Comparison of ENCODE assay signal across 8 mouse cellular contexts in the genomic region with DNA sequence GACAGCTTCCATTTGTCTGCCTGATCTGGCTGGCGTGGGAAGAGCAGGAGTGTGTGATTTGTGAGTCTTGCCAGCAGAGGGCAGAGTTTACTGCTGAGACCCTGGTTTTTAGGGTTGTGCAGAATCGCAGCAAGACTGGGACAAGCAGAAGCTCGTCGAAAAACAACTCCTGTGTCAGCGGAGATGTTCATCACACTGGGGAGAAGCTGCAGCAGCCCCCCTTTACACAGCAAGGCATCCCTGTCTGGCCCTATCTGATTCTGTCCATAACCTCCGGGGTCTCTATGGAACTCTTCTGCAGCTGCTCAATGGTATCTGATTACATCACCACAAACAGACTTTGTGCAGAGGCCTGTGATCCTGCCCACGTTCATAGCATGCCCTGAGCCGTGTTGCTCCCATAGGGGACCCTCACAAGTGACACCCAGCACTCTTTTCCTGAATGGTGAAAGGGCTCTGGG.
DNase-seq lines count a peak whose midpoint lies in the region; ATAC-seq lines count a peak whose summit lies in the region.

No protein-coding gene starts in this region.

- peak; percentile 8 to 36 for DNase-seq in heart, adult 18-20 months
- DNase-seq in heart, embryonic 10.5 days (ENCODE audit: low spot score): no peak
- DNase-seq in adrenal gland, adult 8-10 months: peak; percentile 17
- peak; percentile 34 for DNase-seq in embryo, embryonic 11.5 days (ENCODE audit: low read depth, low spot score)
- DNase-seq in hindbrain, embryonic 10.5 days (ENCODE audit: low spot score): peak; percentile 56
- peak; percentile 76 to 77 for DNase-seq in left cerebral cortex, adult 18-20 months (ENCODE audit: low spot score in 2 of 2)
- DNase-seq in thymus, postnatal 4 days: peak; percentile 31

- no peak overlapping the region for H3K4me2 ChIP-seq in midbrain, embryonic 15.5 days

- 29% methylated on average over 8 of the region's 8 CpGs for WGBS in heart, embryonic 10.5 days
- 27% methylated on average over 8 of the region's 8 CpGs for WGBS in hindbrain, embryonic 10.5 days
- WGBS in midbrain, embryonic 15.5 days: 20% methylated on average over 8 of the region's 8 CpGs

- H3K27me3 ChIP-seq in heart, embryonic 10.5 days (ENCODE audit: insufficient read depth, poor library complexity, severe bottlenecking): no peaks in the 10 kb centered on the region
- no peaks in the 10 kb centered on the region for H3K27me3 ChIP-seq in hindbrain, embryonic 10.5 days (ENCODE audit: insufficient read depth, poor library complexity, severe bottlenecking)
- no peaks in the 10 kb centered on the region for H3K27me3 ChIP-seq in midbrain, embryonic 15.5 days (replicated peaks)

- no peaks in the 10 kb centered on the region for H3K4me1 ChIP-seq in heart, embryonic 10.5 days
- no peaks in the 10 kb centered on the region for H3K4me1 ChIP-seq in hindbrain, embryonic 10.5 days (replicated peaks)
- peaks cover 7% of the 10 kb centered on the region; the same call in 1 of the 2 replicates for H3K4me1 ChIP-seq in midbrain, embryonic 15.5 days

- no peaks in the 10 kb centered on the region for H3K9me3 ChIP-seq in heart, embryonic 10.5 days
- no peaks in the 10 kb centered on the region for H3K9me3 ChIP-seq in hindbrain, embryonic 10.5 days
- H3K9me3 ChIP-seq in midbrain, embryonic 15.5 days: no peaks in the 10 kb centered on the region

- no peak overlapping the region for H3K27ac ChIP-seq in heart, embryonic 10.5 days
- no peak overlapping the region for H3K27ac ChIP-seq in hindbrain, embryonic 10.5 days
- no peak overlapping the region for H3K27ac ChIP-seq in midbrain, embryonic 15.5 days

- H3K9ac ChIP-seq in midbrain, embryonic 15.5 days: no peak overlapping the region

- ATAC-seq in midbrain, embryonic 15.5 days (replicated peaks): peak; percentile 76

- H3K36me3 ChIP-seq in heart, embryonic 10.5 days: no peaks in the 10 kb centered on the region
- no peaks in the 10 kb centered on the region for H3K36me3 ChIP-seq in hindbrain, embryonic 10.5 days
- no peaks in the 10 kb centered on the region for H3K36me3 ChIP-seq in midbrain, embryonic 15.5 days (replicated peaks)

- no peak overlapping the region for H3K4me3 ChIP-seq in heart, embryonic 10.5 days
- H3K4me3 ChIP-seq in hindbrain, embryonic 10.5 days: no peak overlapping the region
- no peak overlapping the region for H3K4me3 ChIP-seq in midbrain, embryonic 15.5 days
